Mouse (Mus musculus) myocyte (in vitro differentiated cells): ENCODE data around the gene Opn3. TPM values are rescaled to one million over a fixed set of nuclear protein-coding genes. Genes with fewer than 3 reads are reported as not detected.

Source experiments
- H3K27me3 ChIP-seq: one replicate; pipeline ENCODE4 v1.6.1; 2011; ENCODE audit not compliant: control insufficient read depth, insufficient read depth, insufficient read length
- H3K36me3 ChIP-seq: one replicate; pipeline ENCODE4 v1.6.1; 2011; ENCODE audit not compliant: control insufficient read depth, insufficient read depth
- H3K4me2 ChIP-seq: one replicate; pipeline ENCODE4 v1.6.1; 2011; ENCODE audit warnings: low read depth, control low read depth
- H3K4me3 ChIP-seq: one replicate; pipeline ENCODE4 v1.5.1; 2011; ENCODE audit warnings: mild to moderate bottlenecking, control low read depth, moderate library complexity
- H3K79me2 ChIP-seq: one replicate; pipeline ENCODE4 v1.6.1; 2011; ENCODE audit not compliant: control insufficient read depth, insufficient read depth
- H3ac ChIP-seq: one replicate; pipeline ENCODE4 v1.6.1; 2011; ENCODE audit not compliant: control insufficient read depth, insufficient read length
- CEBPB ChIP-seq: IDR thresholded peaks from 2 replicates; pipeline ENCODE4 v1.6.1; 2011; ENCODE audit warnings: mild to moderate bottlenecking, moderate library complexity; ENCODE audit not compliant: poor library complexity, insufficient read depth, severe bottlenecking
- E2F4 ChIP-seq: IDR thresholded peaks from one replicate; pipeline ENCODE4 v1.6.1; 2011; ENCODE audit warnings: mild to moderate bottlenecking, control low read depth, moderate library complexity; ENCODE audit not compliant: insufficient read depth
- MAX ChIP-seq: IDR thresholded peaks from one replicate; pipeline ENCODE4 v1.6.1; 2011; ENCODE audit warnings: low read depth, mild to moderate bottlenecking, control low read depth
- MYOD1 ChIP-seq, 3 experiments: IDR thresholded peaks; one replicate each; pipeline ENCODE4 v1.6.1; 2011; ENCODE audit warnings: control low read depth in 2 of 3, low read depth in 2 of 3, mild to moderate bottlenecking in 2 of 3, moderate library complexity in 1 of 3; ENCODE audit not compliant: insufficient read length in 2 of 3, control insufficient read depth in 1 of 3
- MYOG ChIP-seq, 3 experiments: IDR thresholded peaks; one replicate each; pipeline ENCODE4 v1.6.1; 2011; ENCODE audit warnings: control low read depth in 2 of 3, low read depth in 2 of 3, mild to moderate bottlenecking in 2 of 3; ENCODE audit not compliant: insufficient read length in 2 of 3, control insufficient read depth in 1 of 3, insufficient read depth in 1 of 3
- POLR2A ChIP-seq: IDR thresholded peaks from one replicate; pipeline ENCODE4 v1.6.1; 2011; ENCODE audit warnings: low read depth, mild to moderate bottlenecking, control low read depth, moderate library complexity; ENCODE audit not compliant: insufficient read length
- POLR2AphosphoS2 ChIP-seq: IDR thresholded peaks from one replicate; pipeline ENCODE4 v1.6.1; 2011; ENCODE audit warnings: low read depth, control low read depth; ENCODE audit not compliant: insufficient read length
- REST ChIP-seq: IDR thresholded peaks from one replicate; pipeline ENCODE4 v1.6.1; 2011; ENCODE audit warnings: mild to moderate bottlenecking, control low read depth, moderate library complexity; ENCODE audit not compliant: insufficient read depth, insufficient read length
- SRF ChIP-seq: IDR thresholded peaks from one replicate; pipeline ENCODE4 v1.6.1; 2011; ENCODE audit warnings: low read depth; ENCODE audit not compliant: control insufficient read depth, insufficient read length
- TCF12 ChIP-seq: IDR thresholded peaks from one replicate; pipeline ENCODE4 v1.6.1; 2011; ENCODE audit warnings: mild to moderate bottlenecking, control low read depth; ENCODE audit not compliant: poor library complexity, insufficient read depth, severe bottlenecking
- TCF3 ChIP-seq: IDR thresholded peaks from one replicate; pipeline ENCODE4 v1.6.1; 2011; ENCODE audit warnings: low read depth, control low read depth; ENCODE audit not compliant: insufficient read length
- USF1 ChIP-seq: IDR thresholded peaks from one replicate; pipeline ENCODE4 v1.6.1; 2011; ENCODE audit warnings: low read depth, mild to moderate bottlenecking, control low read depth, moderate library complexity
- polyA plus RNA-seq: library from polyadenylated mRNA; unstranded; fragments of >200 nt; fragmentation: generic; extraction: Trizol; gene quantifications from one replicate; pipeline ENCODE4 v1.2.1, GENCODE M21; 2012; ENCODE audit warnings: missing spikeins

The Opn3 gene
- polyA plus RNA-seq, 1 experiment: 4.8 TPM

- Histone ChIP-seq H3ac (no peak overlapping the region), H3K27me3 (no peaks in the 10 kb centered on the region), H3K79me2 (peaks cover 5% of the 10 kb centered on the region), H3K36me3 (no peaks in the 10 kb centered on the region), H3K4me2 (peak overlapping the region; percentile 80), H3K4me3 (peak overlapping the region; percentile 68)
- TF ChIP-seq USF1: no peak
- TF ChIP-seq MYOG (IDR thresholded peaks at IDR 0.05; ENCODE audit: control insufficient read depth in 1 of 3, insufficient read depth in 1 of 3, insufficient read length in 2 of 3, low read depth in 2 of 3): no peak
- TF ChIP-seq MAX: no peak
- no peak for TF ChIP-seq CEBPB
- no peak for TF ChIP-seq MYOD1 (IDR thresholded peaks at IDR 0.05; ENCODE audit: control insufficient read depth in 1 of 3, insufficient read length in 2 of 3, low read depth in 2 of 3)
- no peak for TF ChIP-seq POLR2AphosphoS2
- no peak for TF ChIP-seq TCF12
Observed at GRCm38 (mm10) chr1:175693429-175693960, 919 bp upstream of the Opn3 start.

GRCm38 (mm10) chr1:175692997-175693361 is 403 bp upstream of the Opn3 start:
- peak overlapping the region; percentile 68 for H3K4me3 ChIP-seq
- peak overlapping the region; percentile 80 for H3K4me2 ChIP-seq
- TF ChIP-seq POLR2AphosphoS2 (no peak), TCF12 (no peak)
- peaks cover 5% of the 10 kb centered on the region for H3K79me2 ChIP-seq
- H3K36me3 ChIP-seq: no peaks in the 10 kb centered on the region
- H3ac ChIP-seq: peak overlapping the region; percentile 93
- H3K27me3 ChIP-seq: no peaks in the 10 kb centered on the region

GRCm38 (mm10) chr1:175691686-175692245 is 810 bp downstream of the Opn3 start:
- Histone ChIP-seq H3ac (peak overlapping the region; percentile 93), H3K79me2 (peaks cover 5% of the 10 kb centered on the region), H3K4me2 (peak overlapping the region; percentile 96), H3K36me3 (no peaks in the 10 kb centered on the region), H3K27me3 (no peaks in the 10 kb centered on the region), H3K4me3 (peak overlapping the region; percentile 68)
- no peak for TF ChIP-seq TCF12
- TF ChIP-seq SRF: no peak

- TF ChIP-seq SRF (no peak), MYOD1 (IDR thresholded peaks at IDR 0.05; ENCODE audit: control insufficient read depth in 1 of 3, insufficient read length in 2 of 3, low read depth in 2 of 3) (no peak), TCF3 (no peak), E2F4 (no peak), CEBPB (no peak), MAX (no peak), USF1 (no peak), POLR2A (no peak), TCF12 (no peak), MYOG (IDR thresholded peaks at IDR 0.05; ENCODE audit: control insufficient read depth in 1 of 3, insufficient read depth in 1 of 3, insufficient read length in 2 of 3, low read depth in 2 of 3) (no peak), REST (no peak), POLR2AphosphoS2 (no peak)
- no peaks in the 10 kb centered on the region for H3K79me2 ChIP-seq
- H3ac ChIP-seq: no peak overlapping the region
- no peak overlapping the region for H3K4me3 ChIP-seq
- H3K36me3 ChIP-seq: peaks cover 5% of the 10 kb centered on the region
- H3K27me3 ChIP-seq: no peaks in the 10 kb centered on the region
- H3K4me2 ChIP-seq: no peak overlapping the region
Observed at GRCm38 (mm10) chr1:175680995-175681394, 11.6 kb downstream of the Opn3 start.

- no peak overlapping the region for H3K4me3 ChIP-seq
- H3K79me2 ChIP-seq: no peaks in the 10 kb centered on the region
- no peak overlapping the region for H3K4me2 ChIP-seq
- H3ac ChIP-seq: no peak overlapping the region
- no peaks in the 10 kb centered on the region for H3K27me3 ChIP-seq
- TF ChIP-seq SRF: no peak
- no peak for TF ChIP-seq REST
- no peak for TF ChIP-seq CEBPB
- no peak for TF ChIP-seq E2F4
- no peak for TF ChIP-seq MYOD1 (IDR thresholded peaks at IDR 0.05; ENCODE audit: control insufficient read depth in 1 of 3, insufficient read length in 2 of 3, low read depth in 2 of 3)
- TF ChIP-seq TCF3: no peak
- TF ChIP-seq POLR2AphosphoS2: no peak
- no peak for TF ChIP-seq TCF12
- no peak for TF ChIP-seq MAX
- H3K36me3 ChIP-seq: peaks cover 5% of the 10 kb centered on the region
Observed at GRCm38 (mm10) chr1:175677459-175677858, 15.1 kb downstream of the Opn3 start.
